In the genomic region with DNA sequence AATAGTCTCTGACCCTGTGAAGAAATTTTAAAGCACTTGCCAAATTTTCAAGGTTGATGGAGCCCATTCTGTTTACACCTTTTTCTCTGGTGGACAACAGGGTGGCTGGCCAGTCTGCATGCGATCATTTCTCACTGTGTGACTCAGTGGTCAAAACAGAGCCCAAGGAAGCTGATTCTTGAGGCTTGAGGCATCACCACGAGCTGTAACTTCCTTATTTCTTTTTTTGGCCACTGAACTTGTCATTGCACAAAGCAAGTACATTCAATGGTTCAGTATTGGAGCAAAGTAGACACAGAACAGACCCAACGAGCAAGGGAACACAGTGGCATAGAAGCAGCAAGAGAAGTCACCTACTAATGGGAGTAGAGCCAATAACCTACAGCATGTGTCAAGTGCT, we compare ENCODE assay signal across 27 mouse cellular contexts.
DNase-seq lines count a peak whose midpoint lies in the region; ATAC-seq and TF ChIP-seq lines count a peak whose summit lies in the region.
"Had no signal": no experiment of that assay in that cellular context is flagged by ENCODE, and none has a peak within 500 bp of the region (broad histone marks: within the 10 kb centered on the region; RNA-seq: fewer than 3 reads in every experiment).

No protein-coding gene starts in this region.

- TF ChIP-seq EP300 in stomach, postnatal 0 days (optimal IDR thresholded peaks at IDR 0.05) = no peak

- H3K36me3 ChIP-seq in stomach, postnatal 0 days (ENCODE audit: control insufficient read depth, insufficient read depth, low read length) = no peaks in the 10 kb centered on the region
- H3K36me3 ChIP-seq: embryonic facial prominence, embryonic 10.5 days; embryonic facial prominence, embryonic 13.5 days; forebrain, embryonic 12.5 days; forebrain, embryonic 15.5 days; heart, embryonic 12.5 days; heart, embryonic 15.5 days; hindbrain, embryonic 10.5 days; hindbrain, embryonic 13.5 days; intestine, embryonic 15.5 days had no signal

- no peak overlapping the region for H3K27ac ChIP-seq in stomach, postnatal 0 days (replicated peaks)
- H3K27ac ChIP-seq: embryonic facial prominence, embryonic 10.5 days; embryonic facial prominence, embryonic 13.5 days; forebrain, embryonic 12.5 days; forebrain, embryonic 15.5 days; heart, embryonic 15.5 days; hindbrain, embryonic 10.5 days; hindbrain, embryonic 13.5 days; intestine, embryonic 15.5 days had no signal

- no peaks in the 10 kb centered on the region for H3K9me3 ChIP-seq in stomach, postnatal 0 days (ENCODE audit: control insufficient read depth, low read length)
- H3K9me3 ChIP-seq: embryonic facial prominence, embryonic 10.5 days; embryonic facial prominence, embryonic 13.5 days; forebrain, embryonic 12.5 days; forebrain, embryonic 15.5 days; heart, embryonic 12.5 days; heart, embryonic 15.5 days; hindbrain, embryonic 10.5 days; hindbrain, embryonic 13.5 days; intestine, embryonic 15.5 days had no signal

- no peak overlapping the region for H3K4me2 ChIP-seq in stomach, postnatal 0 days (replicated peaks; ENCODE audit: low read depth)
- H3K4me2 ChIP-seq: embryonic facial prominence, embryonic 13.5 days; forebrain, embryonic 12.5 days; forebrain, embryonic 15.5 days; heart, embryonic 12.5 days; heart, embryonic 15.5 days; hindbrain, embryonic 13.5 days; intestine, embryonic 15.5 days had no signal

- 79% methylated on average over 3 of the region's 3 CpGs for WGBS in stomach, postnatal 0 days

- H3K4me3 ChIP-seq in stomach, postnatal 0 days (ENCODE audit: low read depth, low read length) = no peak overlapping the region
- H3K4me3 ChIP-seq: embryonic facial prominence, embryonic 10.5 days; embryonic facial prominence, embryonic 13.5 days; erythroblast, embryonic 14.5 days; forebrain, embryonic 12.5 days; forebrain, embryonic 15.5 days; heart, embryonic 12.5 days; heart, embryonic 15.5 days; hindbrain, embryonic 10.5 days; hindbrain, embryonic 13.5 days; intestine, embryonic 15.5 days had no signal

- peak; percentile 29; the same call in 1 of the 2 replicates for ATAC-seq in common myeloid progenitor, adult 5-6 weeks (replicated peaks; ENCODE audit: low read depth, poor library complexity, severe bottlenecking)
- ATAC-seq in megakaryocyte, adult 5-6 weeks (ENCODE audit: poor library complexity, severe bottlenecking) = peak; percentile 57
- no peak for ATAC-seq in stomach, postnatal 0 days (ENCODE audit: low FRiP score, low TSS enrichment)
- ATAC-seq: forebrain, embryonic 15.5 days; hindbrain, embryonic 16.5 days; intestine, embryonic 15.5 days; Patski had no signal

- H3K27me3 ChIP-seq in stomach, postnatal 0 days (ENCODE audit: control insufficient read depth, insufficient read depth, low read length) = no peaks in the 10 kb centered on the region
- H3K27me3 ChIP-seq: embryonic facial prominence, embryonic 13.5 days; forebrain, embryonic 12.5 days; forebrain, embryonic 15.5 days; heart, embryonic 12.5 days; heart, embryonic 15.5 days; hindbrain, embryonic 13.5 days; intestine, embryonic 15.5 days had no signal

- no peak overlapping the region for H3K9ac ChIP-seq in stomach, postnatal 0 days (ENCODE audit: low read length)
- H3K9ac ChIP-seq: embryonic facial prominence, embryonic 13.5 days; forebrain, embryonic 12.5 days; forebrain, embryonic 15.5 days; heart, embryonic 12.5 days; heart, embryonic 15.5 days; hindbrain, embryonic 13.5 days; intestine, embryonic 15.5 days had no signal

- no peaks in the 10 kb centered on the region for H3K4me1 ChIP-seq in stomach, postnatal 0 days (replicated peaks; ENCODE audit: control insufficient read depth, insufficient read depth)
- H3K4me1 ChIP-seq: embryonic facial prominence, embryonic 10.5 days; embryonic facial prominence, embryonic 13.5 days; forebrain, embryonic 12.5 days; forebrain, embryonic 15.5 days; heart, embryonic 12.5 days; heart, embryonic 15.5 days; hindbrain, embryonic 10.5 days; hindbrain, embryonic 13.5 days; intestine, embryonic 15.5 days had no signal

- DNase-seq in Muller cell, postnatal 12 days (ENCODE audit: inconsistent ontology term) = peak; percentile 30
- DNase-seq in T-cell, adult 2 months (ENCODE audit: low spot score) = no peak
- DNase-seq in gastrocnemius, adult 8-10 months (ENCODE audit: low spot score in 2 of 2) = no peak
- DNase-seq in stomach, postnatal 0 days (ENCODE audit: low spot score) = no peak
- DNase-seq: adrenal gland, adult 2 months; adrenal gland, postnatal 14 days; cerebellum, adult 11-12 months; cerebellum, adult 9-10 months; cerebellum, postnatal 14 days; gastrocnemius, postnatal 14 days; heart, adult 18-20 months; heart, postnatal 10 days; heart, postnatal 36 days had no signal

- TF ChIP-seq CTCF in stomach, postnatal 0 days (IDR thresholded peaks at IDR 0.05; ENCODE audit: low read depth) = no peak
